Mouse (Mus musculus) heart, postnatal 14 days (tissue): Measurements from ENCODE around the gene Kcna6. TPM values are rescaled to one million over a fixed set of nuclear protein-coding genes. Genes with fewer than 3 reads are reported as not detected.

Source experiments
- total RNA-seq, 2 experiments: library from RNA; stranded (reverse); gene quantifications; 2 replicates each; pipeline ENCODE4 v1.2.3; 2021

Gene Kcna6
- total RNA-seq, 2 experiments from 2014 or later, result 1.9 to 2.2 TPM

Other genes with a start within 250 kb of the Kcna6 start
- 10 to 100 TPM; 31.5 to 31.8 TPM for gene Kcna5, start 205.3 kb downstream of the Kcna6 start, total RNA-seq
- 1 to 10 TPM; 2.1 to 3.6 TPM for gene Kcna1, start 94.3 kb downstream of the Kcna6 start, total RNA-seq
- 100 to 1,000 TPM; 670 to 671 TPM for gene Ndufa9, start 108.5 kb upstream of the Kcna6 start, total RNA-seq
- not detected for gene Akap3, start 112.4 kb upstream of the Kcna6 start, total RNA-seq
- gene Dyrk4, start 181.2 kb upstream of the Kcna6 start, total RNA-seq, result not detected
- gene Rad51ap1, start 198.9 kb upstream of the Kcna6 start, total RNA-seq, result 1 to 10 TPM; 3.7 to 4.2 TPM
- 10 to 100 TPM; 12.2 to 14.3 TPM for gene D6Wsu163e, start 199.3 kb upstream of the Kcna6 start, total RNA-seq